Mouse (Mus musculus): ENCODE measurements around the gene Clcnka.
A peak's percentile ranks its signal among the peaks of the same experiment; 100 is the strongest.

Clcnka gene

GRCm38 (mm10) chr4:141420886-141421285, 22.4 kb upstream of the Clcnka start:
- no peak for DNase-seq

GRCm38 (mm10) chr4:141420192-141420829, 21.8 kb upstream of the Clcnka start, which contains the start of gene Hspb7:
Gene Hspb7, plus strand, starts transcription at chr4:141420779.
- no peak for DNase-seq

- DNase-seq: no peak
Observed at GRCm38 (mm10) chr4:141419398-141420191, 21.1 kb upstream of the Clcnka start.

GRCm38 (mm10) chr4:141415924-141416323, 17.4 kb upstream of the Clcnka start, which contains the start of gene Clcnkb:
Gene Clcnkb, minus strand, starts transcription at chr4:141416014.
- no peak for DNase-seq

GRCm38 (mm10) chr4:141411430-141411992, 13.0 kb upstream of the Clcnka start:
- no peak for DNase-seq

- no peak for DNase-seq
Observed at GRCm38 (mm10) chr4:141408577-141408976, 10.1 kb upstream of the Clcnka start.

- DNase-seq: no peak
Observed at GRCm38 (mm10) chr4:141406516-141407299, 8.2 kb upstream of the Clcnka start.

GRCm38 (mm10) chr4:141405314-141405622, 6.7 kb upstream of the Clcnka start:
- no peak for DNase-seq

- peak; percentile 74 for DNase-seq
Observed at GRCm38 (mm10) chr4:141404518-141405313, 6.2 kb upstream of the Clcnka start.

GRCm38 (mm10) chr4:141400171-141400570, 1.6 kb upstream of the Clcnka start:
- DNase-seq: no peak

- DNase-seq: no peak
Observed at GRCm38 (mm10) chr4:141397861-141398260, 663 bp downstream of the Clcnka start.

- no peak for DNase-seq
Observed at GRCm38 (mm10) chr4:141394751-141395150, 3.8 kb downstream of the Clcnka start.

GRCm38 (mm10) chr4:141391293-141391692, 7.2 kb downstream of the Clcnka start:
- no peak for DNase-seq

GRCm38 (mm10) chr4:141389366-141390150, 9.0 kb downstream of the Clcnka start:
- no peak for DNase-seq

GRCm38 (mm10) chr4:141387933-141388332, 10.6 kb downstream of the Clcnka start:
- DNase-seq: no peak

- peak; percentile 28 for DNase-seq
Observed at GRCm38 (mm10) chr4:141387093-141387784, 11.3 kb downstream of the Clcnka start.

- DNase-seq: no peak
Observed at GRCm38 (mm10) chr4:141386150-141386549, 12.4 kb downstream of the Clcnka start.

GRCm38 (mm10) chr4:141385275-141385674, 13.2 kb downstream of the Clcnka start:
- DNase-seq: peak; percentile 41

- DNase-seq: no peak
Observed at GRCm38 (mm10) chr4:141382406-141382805, 16.1 kb downstream of the Clcnka start.

- no peak for DNase-seq
Observed at GRCm38 (mm10) chr4:141379674-141380073, 18.9 kb downstream of the Clcnka start.

- DNase-seq: no peak
Observed at GRCm38 (mm10) chr4:141372426-141372825, 26.1 kb downstream of the Clcnka start.
